Mouse (Mus musculus): ENCODE measurements around the gene Ubap2l. TPM values are rescaled to one million over a fixed set of nuclear protein-coding genes. Genes with fewer than 3 reads are reported as not detected.
A peak's percentile ranks its signal among the peaks of the same experiment; 100 is the strongest.

Gene Ubap2l
- total and polyA plus RNA-seq, 2 experiments: 32.6 to 46.3 TPM

DNA sequence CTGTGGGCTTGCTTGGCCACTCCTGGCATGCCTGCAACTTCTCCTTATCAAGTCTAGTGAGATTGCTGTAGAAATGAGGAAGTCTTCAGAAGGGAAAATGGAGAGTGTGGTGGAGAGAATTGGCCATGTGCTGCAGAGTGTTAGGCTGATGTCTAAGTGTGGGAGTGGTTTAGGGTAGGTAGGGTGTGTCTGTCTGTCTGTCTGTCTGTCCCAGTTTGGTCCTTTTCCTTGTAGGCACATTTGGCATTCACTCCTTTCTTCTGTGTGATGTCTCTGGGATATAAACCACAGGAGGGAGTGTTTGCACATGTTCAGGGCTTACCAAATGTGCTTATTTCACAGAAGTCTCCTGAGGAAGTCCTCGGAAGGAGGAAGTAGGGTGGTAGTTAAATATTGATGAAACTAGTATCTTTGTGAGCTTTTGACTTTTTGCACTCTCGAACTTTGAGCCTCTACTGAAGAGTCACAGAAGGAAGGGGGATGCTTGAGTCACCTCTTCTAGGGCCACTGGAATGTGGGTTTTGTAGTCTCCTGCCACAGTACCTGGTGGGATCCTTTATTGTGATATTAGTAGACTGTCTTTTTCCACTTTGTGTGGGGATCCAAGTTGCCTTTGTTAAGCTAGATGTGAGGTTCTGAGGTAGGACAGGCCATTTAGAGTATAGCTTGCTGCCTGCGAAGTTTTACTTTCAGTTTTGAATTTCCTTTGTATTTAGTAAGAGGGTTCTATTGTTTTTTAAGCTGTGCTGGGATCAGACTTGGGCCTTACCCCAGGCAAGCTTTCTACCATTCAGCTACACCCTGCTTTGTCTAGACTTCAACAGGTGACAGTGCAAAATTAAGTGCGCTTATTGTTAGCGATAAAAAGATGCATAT, 29.2 kb upstream of the Ubap2l start:
- TF ChIP-seq POLR2A (IDR thresholded peaks at IDR 0.05; ENCODE audit: extremely low read depth, insufficient read depth, low read length) (no peak), CTCF (IDR thresholded peaks at IDR 0.05; ENCODE audit: low read depth, low read length) (no peak)
- Histone ChIP-seq H3K9ac (ENCODE audit: low read depth, low read length) (peak overlapping the region; percentile 32), H3K27ac (replicated peaks; ENCODE audit: insufficient read depth, low read depth, low read length) (peak overlapping the region; percentile 83), H3K4me3 (ENCODE audit: insufficient read depth, low read depth, low read length) (peak overlapping the region; percentile 38), H3K27me3 (ENCODE audit: control insufficient read depth, insufficient read depth, low read length) (no peaks in the 10 kb centered on the region), H3K36me3 (ENCODE audit: control insufficient read depth, insufficient read depth, low read length) (peaks cover 2% of the 10 kb centered on the region), H3K4me1 (ENCODE audit: control insufficient read depth, insufficient read depth, low read length) (peaks cover 38% of the 10 kb centered on the region), H3K79me2 (ENCODE audit: control insufficient read depth, insufficient read depth, low read length) (peaks cover 25% of the 10 kb centered on the region; the same call in 1 of the 2 replicates)
- WGBS: 22% methylated on average over 5 of the region's 5 CpGs
- DNase-seq (ENCODE audit: extremely low read depth, low read depth, low spot score): peak; percentile 81

DNA sequence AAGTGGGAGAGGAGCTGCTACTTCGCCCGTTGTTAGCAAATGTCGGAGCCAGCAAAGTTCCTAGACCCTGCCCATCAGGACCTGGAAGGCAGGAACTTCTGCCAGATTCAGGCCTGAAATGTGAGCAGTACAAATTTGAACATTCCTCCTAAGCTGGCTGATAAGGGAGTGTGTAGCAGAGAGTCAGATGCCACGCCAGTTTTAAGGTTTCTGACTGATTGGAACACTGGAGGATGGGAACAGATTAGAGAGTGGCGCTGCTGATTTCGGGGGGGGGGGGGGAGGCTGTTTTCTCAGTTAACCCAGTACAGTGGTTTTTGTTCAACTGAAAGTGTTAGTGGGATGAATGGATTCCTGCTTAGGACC, 28.1 kb upstream of the Ubap2l start:
- no peak for TF ChIP-seq POLR2A (IDR thresholded peaks at IDR 0.05; ENCODE audit: extremely low read depth, insufficient read depth, low read length)
- no peak for TF ChIP-seq CTCF (IDR thresholded peaks at IDR 0.05; ENCODE audit: low read depth, low read length)
- Histone ChIP-seq H3K27ac (replicated peaks; ENCODE audit: insufficient read depth, low read depth, low read length) (peak overlapping the region; percentile 86), H3K79me2 (ENCODE audit: control insufficient read depth, insufficient read depth, low read length) (peaks cover 25% of the 10 kb centered on the region; the same call in 1 of the 2 replicates), H3K36me3 (ENCODE audit: control insufficient read depth, insufficient read depth, low read length) (no peaks in the 10 kb centered on the region), H3K4me3 (ENCODE audit: insufficient read depth, low read depth, low read length) (peak overlapping the region; percentile 92), H3K4me1 (ENCODE audit: control insufficient read depth, insufficient read depth, low read length) (peaks cover 33% of the 10 kb centered on the region), H3K27me3 (ENCODE audit: control insufficient read depth, insufficient read depth, low read length) (no peaks in the 10 kb centered on the region), H3K9ac (ENCODE audit: low read depth, low read length) (peak overlapping the region; percentile 87)
- WGBS: under 1% methylated on average over 6 of the region's 6 CpGs
- no peak for DNase-seq (ENCODE audit: extremely low read depth, low read depth, low spot score)

DNA sequence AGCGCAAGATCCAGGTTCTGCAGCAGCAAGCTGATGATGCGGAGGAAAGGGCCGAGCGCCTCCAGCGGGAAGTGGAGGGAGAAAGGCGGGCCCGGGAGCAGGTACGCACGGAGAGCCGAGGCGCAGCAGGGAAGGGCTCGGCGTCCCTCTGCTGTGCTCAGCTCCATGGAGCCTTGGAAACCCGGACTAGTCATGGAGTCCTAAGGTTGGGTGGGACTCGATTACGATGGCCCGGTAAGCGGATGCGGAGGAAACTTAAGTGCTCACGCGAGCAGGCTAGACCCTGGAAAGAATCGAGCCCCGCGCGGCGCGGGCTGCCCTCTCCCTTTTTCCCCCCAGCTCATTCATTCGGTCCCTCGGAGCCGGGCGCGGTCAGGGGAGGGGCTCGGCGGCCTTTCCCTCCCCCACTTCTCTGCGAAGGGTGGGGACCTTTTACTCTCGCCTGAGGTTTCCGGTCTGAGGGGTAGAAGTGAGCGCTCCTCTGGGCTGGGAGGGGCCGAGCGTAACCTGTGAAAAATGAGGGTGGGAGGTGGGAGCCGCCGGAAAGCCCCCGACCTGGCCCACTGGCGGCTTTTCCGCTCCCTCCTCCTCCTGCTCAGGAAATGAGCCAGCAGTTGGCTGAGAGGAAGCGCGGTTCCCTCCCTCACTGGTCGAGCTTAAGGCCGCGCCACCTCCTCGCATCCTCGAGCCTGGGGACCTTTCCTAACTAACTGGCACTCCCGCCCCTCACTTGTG, 27.5 kb upstream of the Ubap2l start:
- Histone ChIP-seq H3K79me2 (ENCODE audit: control insufficient read depth, insufficient read depth, low read length) (peaks cover 19% of the 10 kb centered on the region; the same call in 1 of the 2 replicates), H3K27ac (replicated peaks; ENCODE audit: insufficient read depth, low read depth, low read length) (peak overlapping the region; percentile 86), H3K4me1 (ENCODE audit: control insufficient read depth, insufficient read depth, low read length) (peaks cover 30% of the 10 kb centered on the region), H3K36me3 (ENCODE audit: control insufficient read depth, insufficient read depth, low read length) (no peaks in the 10 kb centered on the region), H3K9ac (ENCODE audit: low read depth, low read length) (peak overlapping the region; percentile 87), H3K4me3 (ENCODE audit: insufficient read depth, low read depth, low read length) (peak overlapping the region; percentile 92), H3K27me3 (ENCODE audit: control insufficient read depth, insufficient read depth, low read length) (no peaks in the 10 kb centered on the region)
- WGBS: under 1% methylated on average over 53 of the region's 53 CpGs
- TF ChIP-seq CTCF (IDR thresholded peaks at IDR 0.05; ENCODE audit: low read depth, low read length) (no peak), POLR2A (IDR thresholded peaks at IDR 0.05; ENCODE audit: extremely low read depth, insufficient read depth, low read length) (no peak)
- peak; percentile 62 for DNase-seq (ENCODE audit: extremely low read depth, low read depth, low spot score)

DNA sequence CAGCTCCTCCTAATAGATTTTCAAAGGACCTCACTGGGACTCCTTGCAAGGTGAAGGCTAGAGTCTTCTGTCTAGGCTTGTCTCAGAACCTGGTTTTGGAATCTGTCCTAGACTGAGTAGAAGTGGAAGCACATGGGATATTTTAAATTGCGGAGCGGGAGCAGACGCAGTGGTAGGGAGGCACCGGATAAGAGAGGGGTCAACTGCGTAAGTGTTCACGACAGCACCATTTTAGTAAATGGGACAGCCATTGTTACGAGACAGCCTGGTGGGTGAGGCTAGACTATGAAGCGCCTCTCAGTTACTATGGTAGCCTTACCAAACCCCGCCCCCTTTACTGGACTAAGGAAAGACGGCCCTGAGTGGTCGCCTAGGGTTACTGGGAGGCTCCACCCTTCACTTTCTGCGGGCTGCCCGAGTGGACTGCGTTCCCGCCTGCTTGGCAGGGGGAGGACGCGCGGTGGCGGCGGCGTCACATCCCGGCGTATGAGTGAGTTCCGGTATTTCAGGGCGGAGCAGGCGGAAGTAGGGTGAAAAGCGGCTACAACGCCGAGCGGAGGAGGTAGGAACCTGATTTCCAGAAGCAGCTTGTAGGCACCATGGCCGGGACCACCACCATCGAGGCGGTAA, 26.8 kb upstream of the Ubap2l start:
- WGBS: under 1% methylated on average over 33 of the region's 33 CpGs
- Histone ChIP-seq H3K36me3 (ENCODE audit: control insufficient read depth, insufficient read depth, low read length) (no peaks in the 10 kb centered on the region), H3K4me1 (ENCODE audit: control insufficient read depth, insufficient read depth, low read length) (peaks cover 24% of the 10 kb centered on the region), H3K27me3 (ENCODE audit: control insufficient read depth, insufficient read depth, low read length) (no peaks in the 10 kb centered on the region), H3K9ac (ENCODE audit: low read depth, low read length) (peak overlapping the region; percentile 87), H3K4me3 (ENCODE audit: insufficient read depth, low read depth, low read length) (peak overlapping the region; percentile 92), H3K79me2 (ENCODE audit: control insufficient read depth, insufficient read depth, low read length) (peaks cover 13% of the 10 kb centered on the region; the same call in 1 of the 2 replicates), H3K27ac (replicated peaks; ENCODE audit: insufficient read depth, low read depth, low read length) (peak overlapping the region; percentile 86)
- TF ChIP-seq CTCF (IDR thresholded peaks at IDR 0.05; ENCODE audit: low read depth, low read length) (no peak), POLR2A (IDR thresholded peaks at IDR 0.05; ENCODE audit: extremely low read depth, insufficient read depth, low read length) (peak; percentile 58; the same call in 1 of the 2 replicates)
- peak; percentile 90 for DNase-seq (ENCODE audit: extremely low read depth, low read depth, low spot score)

DNA sequence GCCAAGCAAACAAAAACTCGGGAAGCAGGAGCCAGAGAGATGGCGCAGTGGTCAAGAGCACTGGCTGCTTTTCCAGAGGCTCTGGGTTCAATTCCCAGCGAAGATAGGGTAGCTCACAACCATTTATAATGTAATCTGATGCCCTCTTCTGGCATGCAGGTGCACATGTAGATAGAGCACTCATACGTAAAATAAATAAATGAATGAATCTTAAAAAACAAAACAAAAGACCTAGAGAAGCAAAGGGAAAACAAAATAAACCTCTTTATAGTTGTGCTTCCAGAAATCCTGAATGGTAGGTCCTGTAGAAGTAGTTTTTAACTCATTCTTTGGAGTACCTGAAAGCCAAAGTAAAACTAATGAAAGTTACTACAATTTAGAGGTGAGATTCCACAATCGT, 25.8 kb upstream of the Ubap2l start:
- Histone ChIP-seq H3K79me2 (ENCODE audit: control insufficient read depth, insufficient read depth, low read length) (peaks cover 5% of the 10 kb centered on the region; the same call in 1 of the 2 replicates), H3K36me3 (ENCODE audit: control insufficient read depth, insufficient read depth, low read length) (no peaks in the 10 kb centered on the region), H3K27ac (replicated peaks; ENCODE audit: insufficient read depth, low read depth, low read length) (no peak overlapping the region), H3K4me3 (ENCODE audit: insufficient read depth, low read depth, low read length) (no peak overlapping the region), H3K27me3 (ENCODE audit: control insufficient read depth, insufficient read depth, low read length) (no peaks in the 10 kb centered on the region), H3K9ac (ENCODE audit: low read depth, low read length) (no peak overlapping the region), H3K4me1 (ENCODE audit: control insufficient read depth, insufficient read depth, low read length) (peaks cover 15% of the 10 kb centered on the region)
- WGBS: 47% methylated on average over 5 of the region's 5 CpGs
- no peak for DNase-seq (ENCODE audit: extremely low read depth, low read depth, low spot score)
- TF ChIP-seq POLR2A (IDR thresholded peaks at IDR 0.05; ENCODE audit: extremely low read depth, insufficient read depth, low read length): no peak
- TF ChIP-seq CTCF (IDR thresholded peaks at IDR 0.05; ENCODE audit: low read depth, low read length): no peak

Measured in liver, adult 2 months (tissue).